Mouse (Mus musculus) CD4-positive helper T cell, adult 2 months (primary cell): ENCODE data around the gene Irx5.

Experiments
- DNase-seq: peaks from one replicate; pipeline ENCODE4 v3.0.0-alpha.2; 2012; ENCODE audit warnings: low read depth, missing footprints, low spot score

Gene Irx5

DNA sequence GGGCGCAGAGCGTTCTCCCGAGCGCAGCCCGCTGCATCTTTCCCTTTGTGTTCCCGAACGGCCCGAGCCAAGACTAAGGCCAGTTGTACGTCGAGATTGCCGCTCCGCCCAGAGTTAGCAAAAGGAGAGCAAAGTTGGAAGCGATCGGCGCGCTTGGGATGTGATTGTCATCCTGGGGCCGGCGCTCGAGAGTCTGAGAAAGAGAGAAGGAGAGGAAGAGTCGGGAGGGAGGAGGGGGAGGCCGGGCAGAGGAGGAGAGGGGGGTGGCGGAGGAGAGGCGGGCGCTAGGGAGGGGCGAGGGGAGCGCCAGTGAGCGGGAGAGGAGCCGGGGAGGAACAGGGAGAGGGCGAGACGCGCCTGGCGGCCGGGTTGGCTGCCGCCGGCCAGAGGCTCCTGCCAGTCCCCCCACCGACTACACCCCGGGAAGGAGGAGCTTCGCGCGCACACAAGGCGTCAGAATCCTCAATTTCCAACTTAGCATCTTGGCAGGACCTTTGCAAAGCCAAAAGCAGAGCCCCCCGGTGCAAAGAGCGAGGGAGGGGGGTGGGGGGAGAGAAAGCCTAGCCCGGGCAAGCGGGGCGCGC is at the start of gene Irx5:
Irx5 (plus strand) TSS at position 228 of the 584 bp plus-strand sequence.
- no peak for DNase-seq

DNA sequence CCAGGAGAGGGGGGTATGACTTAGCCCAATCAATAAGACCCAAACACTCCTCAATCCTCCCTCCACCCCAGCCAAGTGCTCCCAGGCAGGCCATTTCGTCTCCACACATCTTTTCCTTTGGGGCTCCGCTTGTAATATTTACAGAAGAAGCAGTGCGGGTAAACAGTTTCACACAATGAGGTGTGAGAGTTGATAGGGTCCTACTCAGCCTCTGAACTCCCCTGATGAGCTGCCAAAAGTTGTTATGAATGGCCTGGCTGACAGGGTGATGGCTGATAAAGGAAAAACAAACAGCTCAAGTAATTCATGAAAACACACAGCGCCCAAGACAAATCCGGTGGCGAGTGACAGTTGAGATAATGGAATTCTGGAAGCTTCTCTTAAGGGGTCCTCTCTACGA is 45.2 kb upstream of the Irx5 start:
- DNase-seq, result no peak

DNA sequence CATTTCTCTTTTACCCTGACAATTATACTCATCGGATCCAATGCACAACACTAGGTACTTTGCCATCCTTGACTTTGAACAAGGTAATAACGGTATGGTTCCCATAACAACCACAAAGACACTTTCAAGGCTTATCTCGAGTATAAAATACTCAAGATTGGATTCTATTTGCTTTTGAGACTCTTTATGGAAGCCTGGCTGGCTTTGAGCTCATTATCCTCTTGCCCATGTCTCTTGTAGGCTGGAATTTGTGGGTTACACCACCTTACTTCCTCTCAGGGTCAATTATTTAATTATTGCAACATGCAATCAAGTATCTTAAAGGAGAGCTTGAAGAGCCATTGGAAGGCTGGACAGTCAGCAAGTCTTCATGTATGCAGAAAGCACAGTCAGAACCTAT is 43.7 kb upstream of the Irx5 start:
- no peak for DNase-seq

DNA sequence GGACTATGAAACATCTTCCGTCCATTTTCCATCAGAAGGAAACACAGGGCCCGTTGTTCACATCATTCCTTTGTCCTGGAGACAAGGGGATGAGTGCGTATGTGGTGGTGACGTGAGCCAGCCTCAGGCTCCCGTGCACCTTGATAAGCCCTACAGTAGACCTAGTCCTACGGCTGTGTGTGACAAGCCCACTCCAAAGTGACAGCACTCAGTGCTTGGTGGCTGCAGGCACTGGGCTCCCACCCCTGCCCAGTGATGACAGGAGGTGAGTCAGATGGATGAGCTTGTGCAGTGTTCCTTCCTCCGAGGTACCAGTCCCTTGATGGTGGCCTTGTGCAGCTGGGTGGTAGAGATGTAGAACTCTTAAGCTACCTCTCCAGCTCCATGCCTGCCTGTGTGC is 33.7 kb upstream of the Irx5 start:
- no peak for DNase-seq

DNA sequence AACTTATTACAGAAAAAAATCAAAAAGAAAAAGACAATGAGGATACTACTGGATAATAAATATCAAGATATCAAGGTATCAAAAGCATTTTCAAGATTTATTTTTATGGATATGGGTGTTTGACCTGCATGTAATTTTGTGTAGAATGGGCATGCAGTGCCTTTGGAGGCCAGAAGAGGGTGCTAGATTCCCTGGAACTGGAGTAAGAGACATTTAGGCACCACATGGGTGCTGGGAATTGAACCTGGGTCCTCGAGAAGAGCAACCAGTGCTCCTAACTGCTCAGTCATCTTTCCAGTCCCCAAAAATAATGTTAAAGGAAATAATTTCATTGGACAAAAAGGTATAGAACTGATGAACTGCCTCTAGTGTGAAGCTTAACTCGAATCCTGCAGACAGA is 30.2 kb upstream of the Irx5 start:
- no peak for DNase-seq

DNA sequence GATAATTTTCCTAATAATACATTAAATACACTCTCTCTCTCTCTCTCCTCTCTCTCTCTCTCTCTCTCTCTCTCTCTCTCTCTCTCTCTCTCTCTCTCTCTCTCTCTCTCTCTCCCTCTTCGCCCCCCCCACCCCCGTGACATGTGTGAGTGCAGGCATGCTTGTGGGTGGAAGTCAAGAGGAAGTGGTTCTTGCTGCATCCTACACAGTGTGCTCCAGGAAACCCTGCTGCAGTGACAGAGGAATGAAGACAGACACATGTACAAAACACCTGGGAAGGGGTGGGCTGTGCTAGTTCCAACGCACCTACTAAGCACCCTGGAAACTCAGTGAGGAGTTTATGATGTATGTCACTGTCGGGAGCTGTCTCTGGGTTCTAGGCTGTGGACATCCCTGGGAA is 28.2 kb upstream of the Irx5 start:
- DNase-seq, result peak; percentile 45

DNA sequence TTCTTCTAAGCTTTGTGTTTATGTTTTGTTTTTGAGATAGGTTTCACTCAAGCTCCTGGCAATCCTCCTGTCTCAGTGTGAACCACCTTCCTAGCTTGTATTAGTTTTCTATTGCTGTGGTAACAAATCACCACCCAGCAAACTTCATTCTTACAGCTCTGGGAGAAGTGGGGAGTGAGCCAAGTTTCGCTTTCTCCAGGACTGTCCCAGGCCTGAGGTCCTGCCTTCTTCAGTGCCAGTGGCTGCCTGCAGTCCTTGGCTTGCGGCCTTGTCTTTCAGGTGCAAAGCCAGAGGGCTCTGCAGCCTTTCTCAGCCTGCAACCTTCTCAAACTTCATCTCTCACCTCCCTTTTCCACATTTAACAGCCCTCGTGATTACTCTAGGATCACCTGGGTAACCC is 25.6 kb upstream of the Irx5 start:
- DNase-seq, result no peak

DNA sequence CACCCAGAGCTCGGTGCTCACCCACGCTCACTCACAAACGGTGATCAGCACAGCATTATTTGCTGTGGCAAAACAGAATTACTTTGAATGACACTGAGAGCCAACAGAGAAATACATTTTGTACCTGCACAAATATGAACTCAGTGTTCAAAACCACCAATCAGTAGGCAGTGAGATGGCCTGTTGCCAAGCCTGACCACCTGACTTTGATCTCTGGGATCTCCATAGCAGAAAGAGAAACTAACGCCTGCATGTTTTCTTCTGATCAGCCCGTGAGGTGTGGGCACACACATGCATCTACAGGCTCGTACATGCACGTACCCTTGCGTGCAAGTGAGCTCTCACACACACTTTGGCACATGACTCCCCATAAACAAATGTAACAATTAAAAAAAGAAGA is 24.0 kb upstream of the Irx5 start:
- DNase-seq, result peak; percentile 38

DNA sequence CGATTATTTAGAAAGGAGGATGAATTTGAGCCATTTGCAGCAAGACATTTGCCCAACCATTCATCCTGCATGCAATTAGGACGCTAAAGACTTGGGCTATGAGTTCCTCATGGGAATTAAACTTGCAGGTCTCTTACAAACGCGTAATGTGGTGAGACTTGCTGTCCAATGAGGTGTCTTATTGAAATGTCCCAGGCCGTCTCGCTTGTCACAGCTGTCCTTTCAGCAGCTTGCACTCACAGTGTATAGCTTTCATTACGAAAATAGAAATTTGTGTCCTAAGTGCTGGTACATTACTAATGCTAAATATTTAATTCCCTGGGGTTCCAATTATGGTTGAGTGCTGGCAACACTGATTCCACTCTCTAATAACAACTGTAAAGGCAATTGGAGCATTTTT is 22.3 kb upstream of the Irx5 start:
- DNase-seq, result no peak

DNA sequence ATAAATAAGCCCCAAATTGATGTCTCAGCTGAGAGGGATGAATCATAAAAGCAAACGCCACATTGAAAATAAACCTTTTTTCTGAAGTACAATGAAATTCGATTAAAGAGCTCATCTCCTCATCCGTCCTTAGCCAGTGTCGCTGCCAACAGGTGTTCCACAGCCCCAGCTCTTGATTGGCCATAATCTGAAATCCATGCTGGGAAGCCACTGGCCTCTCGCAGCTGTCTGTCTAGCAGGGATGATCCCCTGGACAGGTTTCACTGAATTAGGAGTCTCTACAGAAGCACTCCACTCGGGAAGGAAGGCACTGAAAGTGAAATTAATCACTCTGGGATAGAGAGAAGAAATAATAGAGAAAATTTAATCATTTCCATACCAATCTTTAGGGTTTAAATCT is 21.4 kb upstream of the Irx5 start:
- DNase-seq, result no peak

DNA sequence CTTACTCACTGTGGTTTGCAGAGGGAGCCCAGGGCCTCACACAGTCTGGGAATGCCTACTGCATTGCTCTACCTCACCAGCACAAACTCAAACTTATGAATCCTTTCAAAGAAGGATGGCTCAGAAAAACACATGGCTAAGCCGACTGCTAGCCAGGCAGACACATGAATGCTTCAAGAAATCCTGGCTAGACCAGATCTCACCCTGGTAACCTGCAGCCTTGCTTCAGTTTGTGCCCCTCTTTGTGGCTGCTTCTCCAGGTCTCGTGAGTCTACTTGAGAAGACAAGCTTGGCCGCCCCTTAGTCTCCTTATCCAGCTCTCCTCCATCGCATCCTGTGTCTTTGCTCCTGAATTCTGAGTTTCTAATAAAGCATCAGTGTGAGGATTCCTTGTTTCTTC is 13.9 kb upstream of the Irx5 start:
- DNase-seq, result no peak

DNA sequence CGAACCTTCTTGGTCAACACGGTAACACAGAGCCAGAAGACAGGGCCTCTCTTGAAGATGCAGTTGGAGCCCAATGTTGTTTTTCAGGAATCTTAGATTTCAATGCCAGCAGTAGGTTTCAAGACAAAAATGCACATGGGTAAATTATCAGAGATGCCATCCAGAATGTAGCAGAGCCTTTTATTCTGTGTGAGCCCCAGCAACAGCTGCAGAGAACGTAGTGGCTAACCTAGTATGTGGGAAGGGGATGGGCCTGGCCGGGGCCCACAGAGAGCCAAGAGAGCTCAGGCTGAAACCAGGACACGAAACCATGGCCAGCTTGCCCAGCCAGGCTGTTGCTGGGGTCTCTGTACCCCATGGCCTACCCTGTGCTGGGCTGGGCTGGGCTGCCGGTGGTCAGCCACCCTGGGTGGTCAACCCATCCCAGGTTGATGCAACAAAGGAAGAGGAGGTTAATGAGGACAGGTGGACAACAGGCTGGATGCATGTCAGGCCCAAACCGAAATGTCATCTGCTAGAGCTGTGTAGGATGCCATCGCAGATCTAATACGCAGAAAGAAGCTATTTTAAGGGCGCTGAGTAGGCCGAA is 7.4 kb upstream of the Irx5 start:
- no peak for DNase-seq

DNA sequence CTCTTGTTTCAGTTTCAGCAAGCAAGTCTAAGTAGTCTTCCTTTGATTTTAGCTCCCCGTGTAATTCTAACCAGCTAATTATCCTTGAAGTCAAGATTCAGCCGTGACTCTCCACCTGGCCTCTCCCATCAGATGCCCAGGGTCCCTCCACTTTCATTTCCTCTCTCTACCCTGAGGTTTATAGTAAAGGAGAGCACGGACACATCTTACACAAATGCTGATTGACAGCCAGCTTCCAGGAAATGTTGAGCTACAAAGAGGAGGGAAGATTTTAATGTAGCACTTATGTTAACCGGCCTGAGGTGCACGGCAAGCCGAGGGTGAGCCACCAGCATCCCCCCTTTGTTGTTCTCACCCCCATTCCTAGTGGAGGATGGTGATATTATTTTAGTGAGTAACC is 4.0 kb upstream of the Irx5 start:
- no peak for DNase-seq

DNA sequence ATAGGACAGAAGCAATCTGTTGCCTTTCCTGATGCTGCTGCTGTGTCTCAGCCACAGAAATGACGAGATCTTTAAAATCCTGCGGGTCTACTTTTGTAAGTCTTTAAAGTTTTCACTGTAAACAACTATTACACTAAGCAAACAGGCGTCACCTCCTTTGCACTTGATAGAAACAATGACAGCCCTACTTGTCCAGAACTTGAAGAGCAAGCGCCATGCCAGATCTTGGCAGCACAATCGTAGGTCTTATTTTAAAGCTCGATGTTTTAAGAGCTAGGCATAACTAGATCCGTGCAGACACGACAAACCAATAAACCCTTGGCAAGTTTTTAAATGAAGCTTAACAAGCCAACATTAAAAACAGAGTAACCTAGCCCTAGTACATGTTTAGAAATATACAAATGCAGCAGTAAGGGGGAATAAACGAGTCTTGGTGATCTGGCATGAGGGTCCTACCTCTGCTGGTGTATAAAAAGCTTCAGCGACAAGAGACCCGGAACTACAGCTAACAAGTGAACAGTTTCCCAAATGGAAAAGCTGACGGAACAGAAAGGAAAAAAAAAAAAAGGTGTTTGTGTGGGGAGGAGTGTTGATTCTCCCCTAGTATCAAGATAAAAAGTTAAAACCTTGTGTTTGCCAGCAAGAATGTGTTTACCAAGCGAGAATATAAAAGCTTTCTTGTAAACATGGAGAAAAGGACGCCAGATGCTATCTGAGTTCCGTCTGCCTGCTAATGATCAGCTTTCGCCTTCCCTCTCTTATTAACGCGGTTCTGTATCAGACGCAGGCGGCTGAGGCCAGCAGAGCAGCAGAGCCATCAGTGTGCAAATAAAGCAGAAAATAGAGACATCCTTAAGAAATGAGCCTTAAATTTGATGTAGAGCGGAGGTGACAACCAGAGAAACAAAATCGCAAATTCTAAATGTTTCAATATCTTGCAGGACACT is 2.6 kb upstream of the Irx5 start:
- no peak for DNase-seq

DNA sequence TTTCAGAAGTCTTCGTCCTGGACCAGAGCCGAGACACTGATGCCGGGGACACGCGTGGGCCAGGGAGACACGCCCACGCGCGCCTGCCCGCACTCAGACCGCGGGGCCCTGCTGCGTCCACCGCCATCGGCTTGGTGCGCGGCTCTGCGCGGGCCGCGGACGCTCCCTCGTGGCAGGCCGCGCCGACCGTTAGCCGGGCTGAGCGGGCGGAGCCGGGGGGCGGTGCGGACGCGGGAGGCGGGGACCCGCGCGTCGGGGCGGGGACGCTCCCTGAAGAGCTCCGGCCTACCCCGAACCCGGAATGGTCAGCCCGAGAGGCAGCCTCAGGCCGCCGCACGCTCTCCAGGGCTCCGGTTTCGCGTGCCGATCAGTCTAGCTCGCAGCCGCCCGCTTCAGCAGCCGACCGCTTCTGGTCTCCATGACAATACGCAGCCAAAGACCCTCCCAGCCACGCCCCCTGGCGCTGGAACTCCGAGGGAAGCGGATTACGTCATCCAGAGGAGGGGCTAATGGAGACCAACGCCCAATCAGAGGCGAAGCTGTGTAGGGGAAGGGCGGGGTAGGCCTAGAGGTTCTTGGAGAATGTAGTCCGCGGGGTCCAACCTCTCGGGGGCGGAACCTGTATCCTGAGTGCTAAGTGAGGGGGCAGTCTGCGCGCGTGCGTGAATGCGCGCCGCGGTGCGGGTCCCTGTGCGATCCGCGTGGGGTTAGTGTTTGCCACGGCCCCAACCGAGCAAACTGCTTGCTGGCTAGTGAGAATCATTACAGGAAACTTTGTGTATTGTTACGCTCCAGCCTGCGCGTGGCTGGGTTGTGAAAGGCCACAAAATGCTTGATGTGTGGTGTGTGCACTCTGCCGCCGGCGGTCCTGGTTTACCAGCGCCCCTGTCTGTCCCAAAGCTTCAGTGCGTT is 1.5 kb upstream of the Irx5 start:
- DNase-seq, result peak; percentile 94

DNA sequence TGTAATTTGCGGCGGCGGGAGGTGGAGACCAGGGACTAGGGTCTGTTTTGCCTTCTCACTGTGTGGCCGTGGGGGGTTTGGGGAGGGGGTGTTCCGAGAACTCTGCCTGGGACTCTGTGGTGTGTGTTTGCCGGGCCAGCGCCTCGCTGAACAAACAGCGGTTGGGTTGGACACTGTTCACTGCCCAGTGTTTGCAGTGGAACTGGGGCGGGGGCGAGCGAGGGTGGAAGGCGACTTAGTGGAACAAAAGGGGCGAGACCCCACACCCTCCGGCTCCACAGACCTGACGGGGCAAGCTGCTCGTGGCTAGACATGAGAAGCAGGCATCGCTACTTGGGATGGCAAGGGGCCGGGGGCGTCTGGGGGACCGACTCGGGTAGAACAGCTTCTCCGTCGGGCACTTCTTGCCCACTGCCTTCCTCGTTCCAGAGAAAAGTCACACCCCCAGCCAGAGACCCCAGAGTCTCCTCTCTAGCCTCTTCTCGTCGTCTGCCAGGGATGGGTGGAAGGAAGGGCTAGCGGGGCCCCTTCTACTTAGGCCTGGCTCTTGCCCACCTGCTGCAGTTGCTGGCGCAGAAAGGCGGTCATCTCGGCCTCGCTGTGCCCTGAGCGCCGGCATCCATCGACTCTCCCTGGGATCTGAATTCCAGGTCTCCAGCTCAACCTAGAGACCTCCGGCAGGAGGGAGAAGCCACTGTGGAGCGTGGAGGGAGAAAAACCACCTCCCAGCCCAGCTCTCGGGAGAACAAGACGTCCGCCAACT is 631 bp upstream of the Irx5 start:
- no peak for DNase-seq

DNA sequence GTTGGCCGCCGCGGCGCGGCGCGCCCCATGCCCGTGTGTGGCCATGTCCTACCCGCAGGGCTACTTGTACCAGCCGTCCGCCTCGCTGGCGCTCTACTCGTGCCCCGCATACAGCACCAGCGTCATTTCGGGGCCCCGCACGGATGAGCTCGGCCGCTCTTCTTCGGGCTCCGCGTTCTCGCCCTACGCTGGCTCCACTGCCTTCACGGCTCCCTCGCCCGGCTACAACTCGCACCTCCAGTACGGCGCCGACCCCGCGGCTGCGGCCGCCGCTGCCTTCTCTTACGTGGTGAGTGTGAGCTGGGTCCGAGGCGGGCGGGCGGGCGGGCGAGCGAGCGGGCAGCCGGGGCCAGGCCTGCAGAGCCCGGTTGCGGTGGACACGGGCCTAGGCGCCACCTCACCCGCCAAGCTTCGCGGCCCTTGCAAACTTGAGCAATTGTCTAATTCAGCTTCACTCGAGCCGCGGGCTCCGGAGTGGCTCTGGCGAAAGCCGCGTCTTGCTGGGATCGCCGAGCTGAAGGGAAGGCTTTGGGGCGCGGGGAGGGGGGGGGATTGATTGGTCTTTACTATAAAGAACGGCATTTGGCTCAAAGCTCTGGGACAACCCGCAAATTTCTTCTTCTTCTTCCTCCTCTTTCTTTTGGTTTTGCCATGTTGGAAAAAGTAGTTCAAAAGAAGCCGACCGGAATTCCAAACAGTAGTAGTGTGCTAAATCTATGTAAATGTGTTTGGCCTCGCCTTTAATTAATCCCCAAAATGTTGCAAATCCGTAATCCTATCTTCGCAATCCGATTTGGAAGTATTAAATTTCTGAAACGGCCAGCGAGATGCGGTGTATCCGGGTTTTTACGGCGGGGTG is 945 bp downstream of the Irx5 start:
- DNase-seq, result no peak

DNA sequence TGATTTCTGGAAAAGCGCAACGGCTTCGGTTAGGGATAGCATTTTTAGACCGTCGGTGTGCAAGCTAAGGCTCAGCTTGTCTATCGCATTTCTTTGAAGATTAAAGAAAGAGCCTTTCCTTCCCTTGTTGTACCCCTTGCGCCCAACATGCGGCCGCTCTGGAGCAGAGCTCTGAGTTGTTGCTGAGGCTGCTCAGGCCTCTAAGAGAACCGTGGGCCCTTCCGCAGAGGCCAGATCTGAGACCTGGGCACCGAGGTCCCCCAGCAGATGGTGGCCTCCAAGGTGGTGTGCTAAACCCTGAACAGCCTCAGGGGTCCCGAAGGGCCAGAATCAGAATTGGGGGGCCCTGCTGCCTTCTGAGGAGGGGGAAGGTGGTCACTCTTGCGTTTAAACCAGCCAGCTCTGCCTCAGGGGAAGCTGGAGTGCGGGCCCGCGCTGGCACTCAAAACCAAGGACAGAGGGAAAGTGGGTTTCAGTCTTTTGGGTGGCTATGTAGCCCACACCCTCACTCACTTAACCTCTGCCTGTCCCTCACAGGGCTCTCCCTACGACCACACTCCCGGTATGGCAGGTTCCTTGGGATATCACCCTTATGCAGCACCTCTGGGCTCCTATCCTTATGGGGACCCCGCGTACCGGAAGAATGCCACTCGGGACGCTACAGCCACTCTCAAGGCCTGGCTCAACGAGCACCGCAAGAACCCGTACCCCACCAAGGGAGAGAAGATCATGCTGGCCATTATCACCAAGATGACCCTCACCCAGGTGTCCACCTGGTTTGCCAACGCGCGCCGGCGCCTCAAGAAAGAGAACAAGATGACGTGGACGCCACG is 1.8 kb downstream of the Irx5 start:
- no peak for DNase-seq

DNA sequence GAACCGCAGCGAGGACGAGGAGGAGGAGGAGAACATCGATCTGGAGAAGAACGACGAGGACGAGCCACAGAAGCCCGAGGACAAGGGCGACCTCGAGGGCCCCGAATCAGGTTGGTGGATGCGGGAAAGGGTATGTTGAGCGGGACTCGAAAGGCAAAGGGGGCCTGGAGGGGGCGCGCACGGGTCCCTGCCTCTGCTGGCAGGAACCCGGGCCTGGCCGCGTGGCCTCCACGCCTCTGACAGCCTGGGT is 2.3 kb downstream of the Irx5 start:
- no peak for DNase-seq
